Mouse (Mus musculus): Measurements from ENCODE around the gene Wdtc1. TPM values are rescaled to one million over a fixed set of nuclear protein-coding genes. Genes with fewer than 3 reads are reported as not detected.

Gene Wdtc1
- total and polyA plus RNA-seq, 3 experiments, result 7.1 to 53.4 (median 32.3) TPM

- no peak for ATAC-seq (ENCODE audit: extremely low read depth, insufficient number of reproducible peaks, low FRiP score, poor library complexity, severe bottlenecking)
- no peak for TF ChIP-seq GATA2 (IDR thresholded peaks at IDR 0.05; ENCODE audit: borderline replicate concordance, low read depth, low read length)
- no peak for TF ChIP-seq CTCF (IDR thresholded peaks at IDR 0.05; ENCODE audit: low read depth, low read length)
- no peak for TF ChIP-seq TAL1 (conservative IDR thresholded peaks at IDR 0.05; ENCODE audit: low read depth, low read length)
- no peak for TF ChIP-seq GATA1 (IDR thresholded peaks at IDR 0.05; ENCODE audit: borderline replicate concordance, low read length)
- TF ChIP-seq POLR2AphosphoS5 (IDR thresholded peaks at IDR 0.05; ENCODE audit: insufficient replicate concordance, low read depth, low read length), result no peak
- peaks cover 75% of the 10 kb centered on the region for H3K36me3 ChIP-seq (replicated peaks)
Measured at GRCm38 (mm10) chr4:133265297-133265696, 88.0 kb downstream of the Wdtc1 start.

GRCm38 (mm10) chr4:133264559-133264958, 88.7 kb downstream of the Wdtc1 start:
- peaks cover 68% of the 10 kb centered on the region for H3K36me3 ChIP-seq (replicated peaks)
- H3K4me1 ChIP-seq (ENCODE audit: insufficient read depth, low read depth, low read length), result peaks cover 52% of the 10 kb centered on the region
- H3K9me3 ChIP-seq (replicated peaks), result no peaks in the 10 kb centered on the region
- ATAC-seq (ENCODE audit: extremely low read depth, insufficient number of reproducible peaks, low FRiP score, poor library complexity, severe bottlenecking), result no peak
- no peak for DNase-seq (ENCODE audit: low spot score)
- TF ChIP-seq CTCF (IDR thresholded peaks at IDR 0.05; ENCODE audit: low read depth, low read length) (no peak), POLR2AphosphoS5 (IDR thresholded peaks at IDR 0.05; ENCODE audit: insufficient replicate concordance, low read depth, low read length) (no peak), TAL1 (conservative IDR thresholded peaks at IDR 0.05; ENCODE audit: low read depth, low read length) (no peak), GATA1 (IDR thresholded peaks at IDR 0.05; ENCODE audit: borderline replicate concordance, low read length) (no peak)
- H3K27me3 ChIP-seq (ENCODE audit: insufficient read depth, low read length), result no peaks in the 10 kb centered on the region
- H3K4me3 ChIP-seq (ENCODE audit: low read depth, low read length), result no peak overlapping the region

More at GRCm38 (mm10) chr4:133265297-133265696, 88.0 kb downstream of the Wdtc1 start:
- DNase-seq (ENCODE audit: low spot score), result no peak
- Histone ChIP-seq H3K4me1 (ENCODE audit: insufficient read depth, low read depth, low read length) (peaks cover 52% of the 10 kb centered on the region), H3K27me3 (ENCODE audit: insufficient read depth, low read length) (no peaks in the 10 kb centered on the region), H3K9me3 (replicated peaks) (no peaks in the 10 kb centered on the region), H3K4me3 (ENCODE audit: low read depth, low read length) (no peak overlapping the region)

DNA sequence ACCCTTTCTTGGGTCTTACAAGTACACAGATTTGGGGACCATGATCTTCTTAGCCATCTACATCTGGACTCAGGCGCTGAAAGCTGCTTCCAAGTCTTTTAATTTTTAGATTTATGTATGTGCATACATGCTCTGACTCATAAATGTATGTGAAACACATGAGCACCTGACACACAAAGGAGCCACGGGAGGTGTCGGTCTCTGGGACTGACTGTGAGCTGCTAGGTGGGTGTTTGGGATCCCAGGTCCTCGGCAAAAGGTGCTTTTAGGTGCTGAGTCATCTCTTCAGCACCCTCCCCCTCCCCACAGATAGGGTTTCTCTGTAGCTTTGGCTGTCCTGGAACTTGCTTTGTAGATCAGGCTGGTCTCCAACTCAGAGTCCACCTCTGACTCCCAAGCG, 89.5 kb downstream of the Wdtc1 start:
- Histone ChIP-seq H3K27me3 (ENCODE audit: insufficient read depth, low read length) (no peaks in the 10 kb centered on the region; the same call in 1 of the 2 replicates), H3K4me1 (ENCODE audit: insufficient read depth, low read depth, low read length) (peaks cover 49% of the 10 kb centered on the region), H3K9me3 (replicated peaks) (no peaks in the 10 kb centered on the region), H3K36me3 (replicated peaks) (peaks cover 64% of the 10 kb centered on the region), H3K4me3 (ENCODE audit: low read depth, low read length) (no peak overlapping the region)
- no peak for ATAC-seq (ENCODE audit: extremely low read depth, insufficient number of reproducible peaks, low FRiP score, poor library complexity, severe bottlenecking)
- no peak for DNase-seq (ENCODE audit: low spot score)
- no peak for TF ChIP-seq GATA2 (IDR thresholded peaks at IDR 0.05; ENCODE audit: borderline replicate concordance, low read depth, low read length)
- TF ChIP-seq CTCF (IDR thresholded peaks at IDR 0.05; ENCODE audit: low read depth, low read length), result no peak
- TF ChIP-seq GATA1 (IDR thresholded peaks at IDR 0.05; ENCODE audit: borderline replicate concordance, low read length), result no peak
- no peak for TF ChIP-seq POLR2AphosphoS5 (IDR thresholded peaks at IDR 0.05; ENCODE audit: insufficient replicate concordance, low read depth, low read length)
- no peak for TF ChIP-seq TAL1 (conservative IDR thresholded peaks at IDR 0.05; ENCODE audit: low read depth, low read length)

GRCm38 (mm10) chr4:133262882-133263281, 90.4 kb downstream of the Wdtc1 start, which contains the start of gene Sytl1:
Gene Sytl1 (minus strand): TSS chr4:133263113.
- no peak; the same call in 1 of the 2 replicates for ATAC-seq (ENCODE audit: extremely low read depth, insufficient number of reproducible peaks, low FRiP score, poor library complexity, severe bottlenecking)
- Histone ChIP-seq H3K36me3 (replicated peaks) (peaks cover 56% of the 10 kb centered on the region), H3K27me3 (ENCODE audit: insufficient read depth, low read length) (no peaks in the 10 kb centered on the region; the same call in 1 of the 2 replicates), H3K4me3 (ENCODE audit: low read depth, low read length) (peak within 1 kb of the TSS; percentile 29; the same call in 1 of the 2 replicates), H3K9me3 (replicated peaks) (no peaks in the 10 kb centered on the region), H3K4me1 (ENCODE audit: insufficient read depth, low read depth, low read length) (peaks cover 51% of the 10 kb centered on the region)
- DNase-seq (ENCODE audit: low spot score), result no peak
- no peak for TF ChIP-seq TAL1 (conservative IDR thresholded peaks at IDR 0.05; ENCODE audit: low read depth, low read length)
- no peak for TF ChIP-seq CTCF (IDR thresholded peaks at IDR 0.05; ENCODE audit: low read depth, low read length)
- TF ChIP-seq POLR2AphosphoS5 (IDR thresholded peaks at IDR 0.05; ENCODE audit: insufficient replicate concordance, low read depth, low read length), result no peak

DNA sequence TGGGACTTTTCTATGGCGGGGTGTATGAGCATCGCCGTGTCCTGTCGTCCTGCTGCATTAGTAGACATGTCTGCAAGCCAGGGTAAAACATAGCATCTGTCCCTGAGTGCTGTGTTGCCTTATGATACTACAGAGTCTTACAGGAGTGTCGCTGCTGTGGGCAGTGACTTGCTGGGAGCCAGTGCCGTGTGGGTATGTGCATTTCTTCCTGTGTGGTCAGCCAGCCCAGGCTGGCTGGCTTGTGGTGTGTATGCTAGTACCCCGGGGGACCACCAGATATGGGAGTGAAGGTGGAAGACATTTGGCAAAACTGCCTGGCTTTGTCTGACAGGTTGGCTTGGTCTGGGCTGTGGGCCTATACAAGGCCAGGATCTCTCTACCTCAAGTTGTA, 90.9 kb downstream of the Wdtc1 start:
- H3K4me1 ChIP-seq (ENCODE audit: insufficient read depth, low read depth, low read length), result peaks cover 56% of the 10 kb centered on the region
- H3K4me3 ChIP-seq (ENCODE audit: low read depth, low read length), result peak overlapping the region; percentile 11; the same call in 1 of the 2 replicates
- DNase-seq (ENCODE audit: low spot score), result no peak
- no peak for TF ChIP-seq GATA1 (IDR thresholded peaks at IDR 0.05; ENCODE audit: borderline replicate concordance, low read length)
- TF ChIP-seq CTCF (IDR thresholded peaks at IDR 0.05; ENCODE audit: low read depth, low read length), result no peak
- TF ChIP-seq GATA2 (IDR thresholded peaks at IDR 0.05; ENCODE audit: borderline replicate concordance, low read depth, low read length), result no peak
- TF ChIP-seq POLR2AphosphoS5 (IDR thresholded peaks at IDR 0.05; ENCODE audit: insufficient replicate concordance, low read depth, low read length), result no peak
- TF ChIP-seq TAL1 (conservative IDR thresholded peaks at IDR 0.05; ENCODE audit: low read depth, low read length), result no peak
- H3K27me3 ChIP-seq (ENCODE audit: insufficient read depth, low read length), result no peaks in the 10 kb centered on the region; the same call in 1 of the 2 replicates
- H3K9me3 ChIP-seq (replicated peaks), result no peaks in the 10 kb centered on the region
- peaks cover 56% of the 10 kb centered on the region for H3K36me3 ChIP-seq (replicated peaks)
- ATAC-seq (ENCODE audit: extremely low read depth, insufficient number of reproducible peaks, low FRiP score, poor library complexity, severe bottlenecking), result no peak

DNA sequence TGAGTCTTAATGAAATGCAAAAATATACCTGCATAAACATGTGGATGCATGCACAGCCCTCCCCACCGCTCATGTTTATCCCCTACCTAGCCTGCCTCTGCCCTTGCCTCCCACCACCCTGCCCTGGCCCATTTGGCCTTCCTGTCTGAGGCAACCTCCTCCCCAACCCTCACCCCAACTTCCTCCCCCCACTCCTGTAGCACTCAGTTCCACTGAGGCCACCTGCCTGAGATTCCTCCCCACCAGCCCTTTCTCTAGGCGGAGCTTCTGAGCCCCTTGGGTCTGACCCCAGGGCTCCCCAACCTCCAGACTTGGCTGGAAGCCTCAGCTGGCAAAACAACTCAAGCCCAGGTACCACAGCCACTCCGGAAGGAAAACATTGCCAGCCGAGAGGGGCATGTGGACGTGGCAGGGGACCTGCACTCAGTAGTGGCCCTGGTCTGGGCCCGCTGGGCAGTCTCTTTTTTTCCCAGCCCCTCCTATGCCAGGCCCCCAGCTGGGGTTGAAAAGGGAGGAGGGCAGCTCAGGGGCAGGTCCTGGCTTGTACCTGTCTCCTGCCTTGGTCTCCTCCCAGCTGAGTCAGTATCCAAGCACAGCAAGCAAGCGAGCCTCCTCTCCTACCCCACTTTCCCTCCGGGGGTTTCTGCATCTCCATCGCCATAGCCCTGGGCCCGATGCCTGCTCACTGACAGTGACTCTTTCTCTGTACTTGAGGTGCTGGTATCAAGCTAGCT, 91.5 kb downstream of the Wdtc1 start:
- ATAC-seq (ENCODE audit: extremely low read depth, insufficient number of reproducible peaks, low FRiP score, poor library complexity, severe bottlenecking), result no peak
- H3K27me3 ChIP-seq (ENCODE audit: insufficient read depth, low read length), result peaks cover 2% of the 10 kb centered on the region; the same call in 1 of the 2 replicates
- peaks cover 56% of the 10 kb centered on the region for H3K36me3 ChIP-seq (replicated peaks)
- no peak for TF ChIP-seq POLR2AphosphoS5 (IDR thresholded peaks at IDR 0.05; ENCODE audit: insufficient replicate concordance, low read depth, low read length)
- no peak for TF ChIP-seq TAL1 (conservative IDR thresholded peaks at IDR 0.05; ENCODE audit: low read depth, low read length)
- TF ChIP-seq GATA1 (IDR thresholded peaks at IDR 0.05; ENCODE audit: borderline replicate concordance, low read length), result no peak
- no peak for TF ChIP-seq GATA2 (IDR thresholded peaks at IDR 0.05; ENCODE audit: borderline replicate concordance, low read depth, low read length)
- no peak for TF ChIP-seq CTCF (IDR thresholded peaks at IDR 0.05; ENCODE audit: low read depth, low read length)
- peak overlapping the region; percentile 29; the same call in 1 of the 2 replicates for H3K4me3 ChIP-seq (ENCODE audit: low read depth, low read length)
- H3K4me1 ChIP-seq (ENCODE audit: insufficient read depth, low read depth, low read length), result peaks cover 57% of the 10 kb centered on the region
- H3K9me3 ChIP-seq (replicated peaks), result no peaks in the 10 kb centered on the region
- DNase-seq (ENCODE audit: low spot score), result no peak

All from G1E (cell line).